In the genomic region with DNA sequence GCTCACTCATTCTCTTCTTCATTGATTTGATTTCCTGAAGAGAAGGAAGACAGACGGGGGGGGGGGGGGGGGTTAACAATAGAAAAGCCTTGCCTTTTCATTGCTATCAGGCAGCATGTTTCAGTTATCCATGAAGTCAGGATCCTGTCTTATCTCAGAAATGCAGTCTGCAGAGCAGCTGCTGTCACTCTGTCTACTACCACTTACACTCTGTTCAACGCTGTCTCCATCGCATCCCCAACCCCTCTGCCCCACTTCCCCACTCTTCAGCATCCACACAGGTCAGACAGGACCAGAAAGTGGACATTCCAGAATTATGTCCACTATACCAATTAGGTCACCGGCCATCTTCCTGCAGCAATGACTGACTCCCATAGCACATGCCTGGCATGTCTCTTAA, we compare ENCODE assay signal across 27 mouse cellular contexts. TPM values are rescaled to one million over a fixed set of nuclear protein-coding genes. Genes with fewer than 3 reads are reported as not detected.
A peak's percentile ranks its signal among the peaks of the same experiment; 100 is the strongest.
DNase-seq lines count a peak whose midpoint lies in the region; ATAC-seq and TF ChIP-seq lines count a peak whose summit lies in the region.
"Had no signal": no experiment of that assay in that cellular context is flagged by ENCODE, and none has a peak within 500 bp of the region (broad histone marks: within the 10 kb centered on the region; RNA-seq: fewer than 3 reads in every experiment).

No protein-coding gene starts in this region.

- 25% methylated on average over 4 of the region's 4 CpGs for WGBS in heart, embryonic 10.5 days
- 42% methylated on average over 4 of the region's 4 CpGs for WGBS in heart, adult 2 months
- 15% methylated on average over 4 of the region's 4 CpGs for WGBS in heart, embryonic 13.5 days

- no peaks in the 10 kb centered on the region for H3K27me3 ChIP-seq in heart, embryonic 10.5 days (ENCODE audit: insufficient read depth, poor library complexity, severe bottlenecking)
- no peaks in the 10 kb centered on the region for H3K27me3 ChIP-seq in heart, adult 2 months (ENCODE audit: control insufficient read depth, insufficient read depth, low read length)
- no peaks in the 10 kb centered on the region for H3K27me3 ChIP-seq in heart, embryonic 13.5 days (replicated peaks)
- H3K27me3 ChIP-seq: CH12.LX; forebrain, embryonic 13.5 days; heart, embryonic 15.5 days; hindbrain, embryonic 12.5 days; hindbrain, embryonic 15.5 days had no signal

- no peak overlapping the region for H3K9ac ChIP-seq in heart, adult 2 months (ENCODE audit: low read depth, low read length)
- no peak overlapping the region for H3K9ac ChIP-seq in heart, embryonic 13.5 days
- H3K9ac ChIP-seq: forebrain, embryonic 13.5 days; heart, embryonic 15.5 days; hindbrain, embryonic 12.5 days; hindbrain, embryonic 15.5 days had no signal

- H3K79me2 ChIP-seq in heart, adult 2 months (replicated peaks; ENCODE audit: control insufficient read depth, insufficient read depth, low read length), result no peaks in the 10 kb centered on the region

- DNase-seq in heart, embryonic 10.5 days (ENCODE audit: low spot score), result peak; percentile 66
- DNase-seq in heart, adult 2 months, result no peak
- DNase-seq in heart, postnatal 36 days, result no peak
- no peak for DNase-seq in embryo, embryonic 11 days
- DNase-seq: adrenal gland, adult 2 months; adrenal gland, postnatal 14 days; B cell, adult 2 months; cerebellum, adult 11-12 months; cerebellum, adult 8-10 months; cerebellum, postnatal 10 days; cerebellum, postnatal 36 days; gastrocnemius, postnatal 10 days; gastrocnemius, postnatal 36 days; heart, postnatal 14 days; kidney, adult 2 months had no signal

- H3K4me3 ChIP-seq in heart, embryonic 10.5 days, result no peak overlapping the region
- H3K4me3 ChIP-seq in heart, adult 2 months, result no peak overlapping the region
- H3K4me3 ChIP-seq in heart, embryonic 13.5 days, result no peak overlapping the region
- H3K4me3 ChIP-seq: forebrain, embryonic 10.5 days; forebrain, embryonic 13.5 days; heart, embryonic 15.5 days; hindbrain, embryonic 12.5 days; hindbrain, embryonic 15.5 days had no signal

- no peak overlapping the region for H3K27ac ChIP-seq in heart, embryonic 10.5 days
- H3K27ac ChIP-seq in heart, adult 2 months, result no peak overlapping the region
- peak overlapping the region; percentile 20; the same call in 1 of the 2 replicates for H3K27ac ChIP-seq in heart, embryonic 13.5 days (replicated peaks)
- H3K27ac ChIP-seq: forebrain, embryonic 10.5 days; forebrain, embryonic 13.5 days; heart, embryonic 15.5 days; hindbrain, embryonic 12.5 days; hindbrain, embryonic 15.5 days had no signal

- TF ChIP-seq CTCF in heart, adult 2 months (IDR thresholded peaks at IDR 0.05), result no peak

- H3K4me1 ChIP-seq in heart, embryonic 10.5 days, result peaks cover 23% of the 10 kb centered on the region
- no peaks in the 10 kb centered on the region for H3K4me1 ChIP-seq in heart, adult 2 months (ENCODE audit: control insufficient read depth, insufficient read depth, low read length)
- H3K4me1 ChIP-seq in heart, embryonic 13.5 days, result peaks cover 26% of the 10 kb centered on the region
- H3K4me1 ChIP-seq: hindbrain, embryonic 12.5 days had no signal

- H3K4me2 ChIP-seq in heart, embryonic 13.5 days, result no peak overlapping the region
- H3K4me2 ChIP-seq: forebrain, embryonic 13.5 days; heart, embryonic 15.5 days; hindbrain, embryonic 12.5 days; hindbrain, embryonic 15.5 days had no signal

- TF ChIP-seq EP300 in heart, adult 2 months (IDR thresholded peaks at IDR 0.05; ENCODE audit: insufficient read depth, low read depth, low read length), result no peak

- H3K9me3 ChIP-seq in heart, embryonic 10.5 days, result no peaks in the 10 kb centered on the region
- H3K9me3 ChIP-seq in heart, embryonic 13.5 days, result no peaks in the 10 kb centered on the region
- H3K9me3 ChIP-seq: forebrain, embryonic 10.5 days; forebrain, embryonic 13.5 days; G1E; heart, embryonic 15.5 days; hindbrain, embryonic 12.5 days; hindbrain, embryonic 15.5 days had no signal

- ATAC-seq in heart, embryonic 13.5 days (ENCODE audit: extremely low read depth, insufficient number of reproducible peaks, low FRiP score, low TSS enrichment), result no peak
- ATAC-seq in megakaryocyte progenitor cell, adult 5-6 weeks (replicated peaks; ENCODE audit: poor library complexity), result peak; percentile 72
- ATAC-seq: forebrain, embryonic 13.5 days; forebrain, embryonic 16.5 days; intestine, postnatal 0 days had no signal

- no peak for TF ChIP-seq POLR2A in heart, adult 2 months (IDR thresholded peaks at IDR 0.05; ENCODE audit: insufficient read depth, low read depth, low read length)

- H3K36me3 ChIP-seq in heart, embryonic 10.5 days, result peaks cover 17% of the 10 kb centered on the region
- H3K36me3 ChIP-seq in heart, adult 2 months (ENCODE audit: control insufficient read depth, insufficient read depth, low read length), result no peaks in the 10 kb centered on the region; the same call in 1 of the 2 replicates
- H3K36me3 ChIP-seq in heart, embryonic 13.5 days, result peaks cover 35% of the 10 kb centered on the region

- intact Hi-C loops in heart, adult 2 months (cut with DNase I), result no loop called here
- intact Hi-C loops in heart, postnatal 36 days (cut with DNase I), result no loop called here

RNA-seq across cellular contexts. Expression of a gene that starts 49.9 kb away (rescaled TPM):
- 22.2 and 27.2 TPM in 2 replicates for polyA plus RNA-seq in heart, embryonic 10.5 days (2016; fragmentation: Nextera tagmentation; extraction: Ambion mirVana)
- 10 to 100 TPM in 1 of 2 experiments, 1 to 10 TPM in 1; 8.8 to 11.0 TPM for total RNA-seq in heart, adult 2 months (2021)
- 4.5 and 5.3 TPM in 2 replicates for polyA plus RNA-seq in heart, adult 2 months (2012; rRNA removed)
- polyA plus RNA-seq in heart, embryonic 13.5 days (2015; fragmentation: Nextera tagmentation; extraction: Ambion mirVana), result 19.5 and 19.8 TPM in 2 replicates
- total RNA-seq in heart, postnatal 36 days (2021), result 10 to 100 TPM; 10.6 to 14.8 TPM
- total RNA-seq in megakaryocyte progenitor cell, adult 5-6 weeks (2015), result 33.0 and 38.0 TPM in 2 replicates
- total RNA-seq in megakaryocyte progenitor cell, adult 5-6 weeks (2017), result 39.1 and 46.9 TPM in 2 replicates

RNA-seq across cellular contexts. Expression of a gene that starts 50.0 kb away (rescaled TPM):
- polyA plus RNA-seq in heart, embryonic 10.5 days (2016; fragmentation: Nextera tagmentation; extraction: Ambion mirVana), result 3.1 and 4.1 TPM in 2 replicates
- under 1 TPM; 0.57 to 0.99 TPM for total RNA-seq in heart, adult 2 months (2021)
- 0.39 and 0.70 TPM in 2 replicates for polyA plus RNA-seq in heart, adult 2 months (2012; rRNA removed)
- 2.2 and 2.8 TPM in 2 replicates for polyA plus RNA-seq in heart, embryonic 13.5 days (2015; fragmentation: Nextera tagmentation; extraction: Ambion mirVana)
- total RNA-seq in heart, postnatal 36 days (2021), result 1 to 10 TPM in 1 of 2 experiments, under 1 TPM in 1; 0.97 to 1.5 TPM
- not detected in 2 replicates for total RNA-seq in megakaryocyte progenitor cell, adult 5-6 weeks (2015)
- total RNA-seq in megakaryocyte progenitor cell, adult 5-6 weeks (2017), result 0.34 TPM in 1 of 2 replicates, not detected in the other
- total RNA-seq: hematopoietic stem cell, adult 5-6 weeks had no signal
